ENCODE assay signal across 10 mouse cellular contexts in the genomic region with DNA sequence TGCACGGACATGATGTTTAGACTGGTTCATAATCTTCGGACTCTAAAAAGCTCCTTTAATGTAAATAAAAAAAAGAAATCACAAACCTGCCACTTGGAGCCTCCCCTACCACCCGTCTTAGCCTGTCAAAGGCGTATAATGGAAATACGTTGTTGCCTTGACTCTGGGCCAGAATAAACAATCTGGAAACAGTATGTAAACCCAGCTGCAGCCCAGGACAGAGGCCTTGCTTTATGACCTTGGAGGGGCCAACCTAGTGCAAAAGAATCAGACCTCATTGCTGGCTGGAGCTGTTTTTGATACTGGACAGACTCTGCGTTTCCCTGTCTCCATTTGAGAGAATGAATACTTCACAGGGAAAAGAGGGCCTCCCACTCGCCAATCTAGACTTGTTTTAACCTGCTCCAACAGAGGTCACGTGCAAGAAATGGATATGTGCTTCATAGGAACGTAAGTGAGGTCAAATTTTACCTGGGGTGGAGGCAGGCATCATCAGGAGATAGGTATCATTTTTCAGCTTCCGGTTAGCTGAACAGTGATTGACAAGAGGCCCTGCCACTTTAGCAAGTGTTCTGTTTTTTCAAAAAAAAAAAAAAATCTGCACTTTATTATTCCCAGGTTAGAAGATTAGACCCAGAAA.
DNase-seq lines count a peak whose midpoint lies in the region; ATAC-seq and TF ChIP-seq lines count a peak whose summit lies in the region.
"Had no signal": no experiment of that assay in that cellular context is flagged by ENCODE, and none has a peak within 500 bp of the region (broad histone marks: within the 10 kb centered on the region; RNA-seq: fewer than 3 reads in every experiment).

No protein-coding gene starts in this region.

- in situ Hi-C loops in CH12.LX (cut with MboI; ENCODE audit: low pct_ligation_motif_present, low pct_unique_long_range_greater_than_20kb, low sequenced_read_pairs) = no loop called here

- H3K9me3 ChIP-seq in kidney, embryonic 15.5 days (replicated peaks) = no peaks in the 10 kb centered on the region
- no peaks in the 10 kb centered on the region for H3K9me3 ChIP-seq in CH12.LX (replicated peaks; ENCODE audit: low read length)
- no peaks in the 10 kb centered on the region for H3K9me3 ChIP-seq in embryonic facial prominence, embryonic 10.5 days

- 19% methylated on average over 10 of the region's 10 CpGs for WGBS in kidney, embryonic 15.5 days
- 45% methylated on average over 10 of the region's 10 CpGs for WGBS in embryonic facial prominence, embryonic 10.5 days

- dilution Hi-C loops in CH12.LX (cut with MboI; ENCODE audit: extremely low pct_ligation_motif_present, extremely low pct_unique_long_range_greater_than_20kb, low sequenced_read_pairs) = no loop called here

- no peak for TF ChIP-seq POLR2A in CH12.LX (IDR thresholded peaks at IDR 0.05; ENCODE audit: low read depth, low read length)

- H3K27ac ChIP-seq in kidney, embryonic 15.5 days = peak overlapping the region; percentile 76
- no peak overlapping the region for H3K27ac ChIP-seq in CH12.LX (ENCODE audit: insufficient read depth, low read depth)
- H3K27ac ChIP-seq in embryonic facial prominence, embryonic 10.5 days (replicated peaks) = peak overlapping the region; percentile 78
- H3K27ac ChIP-seq: left cerebral cortex, adult 2 months had no signal

- no peak overlapping the region for H3K4me3 ChIP-seq in kidney, embryonic 15.5 days (replicated peaks)
- no peak overlapping the region for H3K4me3 ChIP-seq in CH12.LX (replicated peaks in 1 of 3; ENCODE audit: low read depth in 2 of 3, low read length in 2 of 3, poor library complexity in 1 of 3)
- H3K4me3 ChIP-seq in embryonic facial prominence, embryonic 10.5 days = peak overlapping the region; percentile 18; the same call in 1 of the 2 replicates
- H3K4me3 ChIP-seq: left cerebral cortex, adult 2 months had no signal

- peaks cover 40% of the 10 kb centered on the region for H3K4me1 ChIP-seq in kidney, embryonic 15.5 days
- H3K4me1 ChIP-seq in CH12.LX (ENCODE audit: control insufficient read depth in 1 of 2, insufficient read depth in 2 of 2) = peaks cover 8 to 15% of the 10 kb centered on the region in 2 experiments
- peaks cover 55% of the 10 kb centered on the region for H3K4me1 ChIP-seq in embryonic facial prominence, embryonic 10.5 days

- H3K79me2 ChIP-seq in CH12.LX (replicated peaks; ENCODE audit: control insufficient read depth, extremely low read depth, insufficient read depth, poor library complexity, severe bottlenecking) = no peaks in the 10 kb centered on the region

- DNase-seq in kidney, postnatal 14 days = no peak
- DNase-seq in CH12.LX (ENCODE audit: extremely low read depth) = no peak
- DNase-seq in embryonic facial prominence, embryonic 10.5 days (ENCODE audit: low spot score) = peak; percentile 42
- DNase-seq in left cerebral cortex, adult 11 months (ENCODE audit: low spot score) = no peak
- DNase-seq in spleen, adult 18-20 months = no peak
- DNase-seq: cerebellum, adult 9-10 months had no signal

- TF ChIP-seq CTCF in CH12.LX (conservative IDR thresholded peaks at IDR 0.05 in 1 of 2, IDR thresholded peaks at IDR 0.05 in 1 of 2; ENCODE audit: low read depth in 2 of 2, low read length in 2 of 2) = no peak

- H3K9ac ChIP-seq in kidney, embryonic 15.5 days = no peak overlapping the region
- H3K9ac ChIP-seq in CH12.LX (ENCODE audit: insufficient read depth, low read depth) = no peak overlapping the region

- H3K27me3 ChIP-seq in kidney, embryonic 15.5 days = no peaks in the 10 kb centered on the region
- no peaks in the 10 kb centered on the region for H3K27me3 ChIP-seq in CH12.LX (replicated peaks)
- no peaks in the 10 kb centered on the region for H3K27me3 ChIP-seq in embryonic facial prominence, embryonic 10.5 days (replicated peaks; ENCODE audit: low read depth, poor library complexity, severe bottlenecking)

- TF ChIP-seq EP300 in CH12.LX (IDR thresholded peaks at IDR 0.05; ENCODE audit: low read length) = no peak

- no peaks in the 10 kb centered on the region for H3K36me3 ChIP-seq in kidney, embryonic 15.5 days
- no peaks in the 10 kb centered on the region for H3K36me3 ChIP-seq in CH12.LX (replicated peaks in 1 of 2; ENCODE audit: control insufficient read depth in 1 of 2, insufficient read depth in 1 of 2, low read length in 1 of 2)
- H3K36me3 ChIP-seq in embryonic facial prominence, embryonic 10.5 days (replicated peaks) = no peaks in the 10 kb centered on the region

- TF ChIP-seq RAD21 in CH12.LX (IDR thresholded peaks at IDR 0.05; ENCODE audit: low read depth, low read length) = no peak

- H3K4me2 ChIP-seq in kidney, embryonic 15.5 days = peak overlapping the region; percentile 50
- H3K4me2 ChIP-seq in CH12.LX (ENCODE audit: insufficient read depth, low read depth, poor library complexity, severe bottlenecking) = peak overlapping the region; percentile 3; the same call in 1 of the 2 replicates

- peak; percentile 10; the same call in 1 of the 2 replicates for ATAC-seq in kidney, embryonic 15.5 days (replicated peaks; ENCODE audit: low FRiP score)
- ATAC-seq in megakaryocyte, adult 5-6 weeks (ENCODE audit: poor library complexity, severe bottlenecking) = peak; percentile 17; the same call in 1 of the 2 replicates
- no peak for ATAC-seq in frontal cortex, adult (ENCODE audit: low TSS enrichment)

TF ChIP-seq in CH12.LX, 34 proteins besides CTCF, POLR2A, EP300 and RAD21:
- no peak for TF ChIP-seq MYC (IDR thresholded peaks at IDR 0.05; ENCODE audit: low read depth, low read length)
- no peak for TF ChIP-seq BHLHE40 (IDR thresholded peaks at IDR 0.05; ENCODE audit: low read depth, low read length)
- TF ChIP-seq MAFK (IDR thresholded peaks at IDR 0.05; ENCODE audit: insufficient replicate concordance, low read length) = no peak
TF ChIP-seq in CH12.LX: peak in this region for 0.
